Mouse (Mus musculus): ENCODE measurements around the gene AU018091.
"Not testable (repeated sequence)": the region's sequence is repeated elsewhere in the genome, so short reads cannot be mapped to it uniquely, and the experiment has no call there.

The AU018091 gene

GRCm38 (mm10) chr7:3166270-3166669 lies 2.7 kb downstream of the AU018091 start:
- no peak for DNase-seq (ENCODE audit: low spot score in 2 of 2)

GRCm38 (mm10) chr7:3164991-3165390 lies 4.0 kb downstream of the AU018091 start:
- no peak for DNase-seq (ENCODE audit: low spot score in 2 of 2)

GRCm38 (mm10) chr7:3164381-3164780 lies 4.6 kb downstream of the AU018091 start:
- DNase-seq (ENCODE audit: low spot score in 2 of 2), result no peak

GRCm38 (mm10) chr7:3150376-3150775 lies 18.6 kb downstream of the AU018091 start:
- DNase-seq (ENCODE audit: low spot score in 2 of 2), result no peak

- no peak for DNase-seq (ENCODE audit: low spot score in 2 of 2)
Observed at GRCm38 (mm10) chr7:3146072-3146471, 22.9 kb downstream of the AU018091 start.

- DNase-seq (ENCODE audit: low spot score in 2 of 2), result no peak
Observed at GRCm38 (mm10) chr7:3143329-3143728, 25.7 kb downstream of the AU018091 start.

GRCm38 (mm10) chr7:3135606-3136005 lies 33.4 kb downstream of the AU018091 start:
- DNase-seq (ENCODE audit: low spot score in 2 of 2), result no peak

- DNase-seq (ENCODE audit: low spot score in 2 of 2), result no peak
Observed at GRCm38 (mm10) chr7:3134654-3135053, 34.3 kb downstream of the AU018091 start.

- no peak for DNase-seq (ENCODE audit: low spot score in 2 of 2)
Observed at GRCm38 (mm10) chr7:3130342-3130741, 38.7 kb downstream of the AU018091 start.

GRCm38 (mm10) chr7:3128564-3128963 lies 40.4 kb downstream of the AU018091 start:
- not testable (repeated sequence) for DNase-seq (ENCODE audit: low spot score in 2 of 2)

GRCm38 (mm10) chr7:3111193-3111592 lies 57.8 kb downstream of the AU018091 start:
- not testable (repeated sequence) for DNase-seq (ENCODE audit: low spot score in 2 of 2)

GRCm38 (mm10) chr7:3106516-3107077 lies 62.4 kb downstream of the AU018091 start:
- DNase-seq (ENCODE audit: low spot score in 2 of 2), result not testable (repeated sequence)
